Mouse (Mus musculus) liver, embryonic 14.5 days (tissue): ENCODE data around the gene Tab2. TPM values are rescaled to one million over a fixed set of nuclear protein-coding genes. Genes with fewer than 3 reads are reported as not detected.
A peak's percentile ranks its signal among the peaks of the same experiment; 100 is the strongest.

Experiments
- ATAC-seq: fragments of 200-750 bp; cut with Nextera tagmentation; 2 replicates; pipeline ENCODE4 v1.8.0; 2017; ENCODE audit warnings: moderate number of reproducible peaks, mild to moderate bottlenecking, moderate library complexity; ENCODE audit not compliant: insufficient read depth
- DNase-seq, 3 experiments: peaks; one replicate each; pipeline ENCODE4 v3.0.0-alpha.2; 2012 to 2013; ENCODE audit warnings: low read depth in 3 of 3, low spot score in 3 of 3
- H3K27ac ChIP-seq: fragments of 300-500 bp; sonication (generic); 2 replicates; pipeline ENCODE4 v1.5.1; 2014; ENCODE audit warnings: moderate library complexity, mild to moderate bottlenecking, control low read depth, inconsistent platforms
- H3K27me3 ChIP-seq: fragments of 300-500 bp; sonication (generic); 2 replicates; pipeline ENCODE4 v1.6.1; 2014; ENCODE audit warnings: mild to moderate bottlenecking, low read length, moderate library complexity; ENCODE audit not compliant: control insufficient read depth, insufficient read depth
- H3K36me3 ChIP-seq: fragments of 300-500 bp; sonication (generic); replicated peaks from 2 replicates; pipeline ENCODE4 v1.6.1; 2014; ENCODE audit warnings: low read depth; ENCODE audit not compliant: control insufficient read depth, insufficient read depth
- H3K4me1 ChIP-seq, 2 experiments: fragments of 200-500 bp in 1 of 2; fragments of 300-500 bp in 1 of 2; sonication (generic) in 1 of 2; replicated peaks; 2 replicates each; pipeline ENCODE4 v1.6.1; 2012 to 2014; ENCODE audit warnings: antibody characterized with exemption in 1 of 2, inconsistent platforms in 1 of 2, low read length in 1 of 2; ENCODE audit not compliant: control insufficient read depth in 2 of 2, insufficient read depth in 2 of 2
- H3K4me2 ChIP-seq: fragments of 300-500 bp; sonication (generic); 2 replicates; pipeline ENCODE4 v1.6.1; 2014; ENCODE audit warnings: low read depth, mild to moderate bottlenecking, control low read depth, moderate library complexity
- H3K4me3 ChIP-seq, 2 experiments: fragments of 200-500 bp in 1 of 2; fragments of 300-500 bp in 1 of 2; sonication (generic) in 1 of 2; 2 replicates each; pipeline ENCODE4 v1.5.1; 2012 to 2014; ENCODE audit warnings: low read depth in 2 of 2, low read length in 2 of 2, mild to moderate bottlenecking in 2 of 2, control low read depth in 1 of 2, inconsistent platforms in 1 of 2, moderate library complexity in 1 of 2; ENCODE audit not compliant: insufficient read depth in 1 of 2
- H3K9ac ChIP-seq: fragments of 300-500 bp; sonication (generic); replicated peaks from 2 replicates; pipeline ENCODE4 v1.6.1; 2014; ENCODE audit warnings: mild to moderate bottlenecking, control low read depth, moderate library complexity
- H3K9me3 ChIP-seq: fragments of 300-500 bp; sonication (generic); 2 replicates; pipeline ENCODE4 v1.6.1; 2016; ENCODE audit warnings: low read length, mixed read lengths; ENCODE audit not compliant: control insufficient read depth
- CTCF ChIP-seq: IDR thresholded peaks from 2 replicates; pipeline ENCODE4 v1.5.1; 2016; ENCODE audit warnings: antibody characterized with exemption, low read depth, control low read depth
- EP300 ChIP-seq: IDR thresholded peaks from 2 replicates; pipeline ENCODE4 v1.6.1; 2016; ENCODE audit warnings: antibody characterized with exemption, low read depth
- WGBS: fragments of 180-500 bp; shearing (Covaris S2); extraction: QIAGEN DNeasy Blood & Tissue Kit; methylation state at CpG from one replicate; pipeline ENCODE4 v1.1.7; 2014; ENCODE audit not compliant: insufficient replicate concordance; 5-methylcytosine and 5-hydroxymethylcytosine counted together
- polyA plus RNA-seq, 2 experiments: library from polyadenylated mRNA; depleted of rRNA in 1 of 2; stranded (reverse) in 1 of 2; unstranded in 1 of 2; fragments of >200 nt; fragmentation: Nextera tagmentation in 1 of 2; extraction: Ambion mirVana in 1 of 2; gene quantifications; 2 replicates each; pipeline versions ENCODE4 v1.2.1 to v1.2.3; 2012 to 2014

The Tab2 gene
- polyA plus RNA-seq, 2 experiments, result 10.8 to 18.7 TPM

DNA sequence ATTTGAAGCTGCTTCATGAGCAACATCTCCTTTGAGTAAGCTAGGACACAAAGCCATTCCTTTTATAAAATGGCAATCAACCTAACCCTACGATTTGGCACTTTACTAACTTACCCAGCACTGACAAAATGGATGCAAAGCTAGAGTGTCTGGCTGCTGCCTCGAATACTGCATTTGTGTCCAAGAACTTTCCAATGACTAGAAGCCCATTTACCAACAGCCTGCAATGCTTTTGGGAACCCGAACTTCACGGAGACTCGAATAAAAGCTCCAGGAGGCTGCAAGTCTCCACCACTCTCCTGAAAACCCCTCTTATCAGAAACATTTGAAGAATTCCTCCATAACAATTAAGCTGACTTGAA lies 1.4 kb downstream of the Tab2 start:
- H3K4me2 ChIP-seq, result peak overlapping the region; percentile 80
- H3K36me3 ChIP-seq, result no peaks in the 10 kb centered on the region; the same call in 1 of the 2 replicates
- peak overlapping the region; percentile 73; the same call in 1 of the 2 replicates for H3K27ac ChIP-seq
- DNase-seq, result no peak
- peak overlapping the region; percentile 79 for H3K9ac ChIP-seq
- H3K4me1 ChIP-seq, result peaks cover 19 to 32% of the 10 kb centered on the region in 2 experiments
- H3K4me3 ChIP-seq, result peak overlapping the region; percentile 81 to 82
- no peak for TF ChIP-seq CTCF
- no peak for TF ChIP-seq EP300
- no peaks in the 10 kb centered on the region for H3K27me3 ChIP-seq
- no peak for ATAC-seq
- no peaks in the 10 kb centered on the region for H3K9me3 ChIP-seq
- 2% methylated on average over 5 of the region's 5 CpGs for WGBS

DNA sequence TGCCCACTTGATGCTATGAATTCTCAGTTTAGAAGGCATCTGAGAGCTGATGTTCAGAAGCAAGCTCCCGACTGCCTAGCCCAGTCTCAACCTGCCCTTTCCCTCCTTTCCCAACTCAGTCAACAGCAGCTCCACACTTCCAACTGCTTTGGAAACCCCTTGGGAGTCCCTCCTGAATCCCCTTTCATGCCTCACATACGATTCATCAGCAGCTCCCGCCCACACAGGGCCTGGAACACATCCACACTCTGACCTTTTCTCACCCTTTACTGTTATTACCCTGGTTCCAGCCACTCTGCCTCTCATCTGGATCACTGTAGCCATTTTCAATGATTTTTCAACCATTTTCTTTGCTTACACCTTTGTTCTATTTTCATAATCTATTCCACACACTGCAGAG lies 13.0 kb downstream of the Tab2 start:
- H3K4me1 ChIP-seq, result no peaks in the 10 kb centered on the region; a peak in 1 of 4 replicates
- ATAC-seq, result no peak
- no peak for TF ChIP-seq EP300
- TF ChIP-seq CTCF, result no peak
- 79% methylated on average over 3 of the region's 3 CpGs for WGBS
- H3K4me3 ChIP-seq, result no peak overlapping the region
- H3K4me2 ChIP-seq, result no peak overlapping the region
- no peak for DNase-seq
- H3K9ac ChIP-seq, result no peak overlapping the region
- H3K36me3 ChIP-seq, result no peaks in the 10 kb centered on the region; the same call in 1 of the 2 replicates
- H3K27ac ChIP-seq, result no peak overlapping the region
- H3K9me3 ChIP-seq, result no peaks in the 10 kb centered on the region
- no peaks in the 10 kb centered on the region for H3K27me3 ChIP-seq

DNA sequence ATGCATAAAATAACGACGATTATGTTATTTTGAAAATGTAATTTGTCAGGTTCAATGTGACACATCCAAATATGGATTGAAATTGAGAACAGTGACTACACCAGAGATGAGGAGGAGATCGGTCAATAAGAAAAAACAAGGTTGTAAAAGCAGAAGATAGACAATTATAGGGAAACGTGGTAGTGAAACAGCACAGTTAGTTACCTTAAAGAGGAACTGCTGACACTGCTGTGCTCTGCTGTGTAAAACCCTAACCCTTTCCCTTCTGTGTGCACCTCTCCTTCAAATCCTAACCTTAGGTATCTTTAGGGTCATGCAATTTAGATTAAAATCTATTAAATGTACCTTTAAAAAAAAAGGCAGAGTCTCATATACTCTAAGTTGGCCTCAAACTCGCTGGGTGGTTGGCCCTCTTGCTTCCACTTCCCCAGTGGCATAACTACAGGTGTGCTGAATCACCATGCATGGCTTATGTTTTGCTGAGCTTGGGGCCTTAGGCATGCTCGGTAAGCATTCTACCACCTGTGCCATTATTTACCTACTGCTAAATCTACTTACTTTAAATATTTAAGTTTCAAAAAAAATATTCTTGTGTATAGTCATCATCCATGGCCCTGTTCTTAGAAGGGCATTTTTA lies 19.4 kb downstream of the Tab2 start:
- no peak overlapping the region for H3K4me2 ChIP-seq
- H3K27me3 ChIP-seq, result no peaks in the 10 kb centered on the region
- H3K4me1 ChIP-seq, result peaks cover 0 to 3% of the 10 kb centered on the region in 2 experiments; a peak in 2 of 4 replicates
- H3K9ac ChIP-seq, result no peak overlapping the region
- 46% methylated on average over 6 of the region's 6 CpGs for WGBS
- DNase-seq (no peak), ATAC-seq (no peak)
- H3K27ac ChIP-seq, result no peak overlapping the region
- H3K36me3 ChIP-seq, result no peaks in the 10 kb centered on the region
- H3K4me3 ChIP-seq, result no peak overlapping the region
- no peak for TF ChIP-seq CTCF
- TF ChIP-seq EP300, result no peak
- no peaks in the 10 kb centered on the region for H3K9me3 ChIP-seq

DNA sequence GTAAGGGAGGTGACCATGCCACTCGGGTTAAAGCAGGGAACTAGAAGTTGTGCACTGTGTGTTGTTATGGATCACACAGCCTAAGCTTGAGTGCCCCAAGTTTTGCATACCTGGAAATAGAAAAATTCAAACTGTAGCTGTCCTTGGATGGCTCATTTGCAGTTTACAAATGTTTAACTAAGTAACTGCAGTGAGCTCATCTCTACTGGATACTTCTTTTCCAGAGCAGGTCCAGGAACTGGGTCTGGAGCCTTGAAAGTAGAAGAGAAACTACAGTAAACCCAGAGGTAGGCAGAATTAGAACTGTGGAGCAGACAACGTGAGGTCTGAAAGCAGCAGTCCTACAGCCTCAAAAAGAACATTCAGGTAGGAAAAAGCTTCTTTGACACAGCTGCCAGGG lies 23.1 kb downstream of the Tab2 start:
- Histone ChIP-seq H3K27me3 (no peaks in the 10 kb centered on the region), H3K4me2 (no peak overlapping the region), H3K4me1 (peaks cover 0 to 3% of the 10 kb centered on the region in 2 experiments; a peak in 2 of 4 replicates), H3K27ac (no peak overlapping the region), H3K4me3 (no peak overlapping the region), H3K36me3 (no peaks in the 10 kb centered on the region), H3K9ac (no peak overlapping the region), H3K9me3 (no peaks in the 10 kb centered on the region)
- no peak for TF ChIP-seq CTCF
- no peak for TF ChIP-seq EP300
- WGBS, result 67% methylated on average over 2 of the region's 2 CpGs
- no peak for DNase-seq
- no peak for ATAC-seq

DNA sequence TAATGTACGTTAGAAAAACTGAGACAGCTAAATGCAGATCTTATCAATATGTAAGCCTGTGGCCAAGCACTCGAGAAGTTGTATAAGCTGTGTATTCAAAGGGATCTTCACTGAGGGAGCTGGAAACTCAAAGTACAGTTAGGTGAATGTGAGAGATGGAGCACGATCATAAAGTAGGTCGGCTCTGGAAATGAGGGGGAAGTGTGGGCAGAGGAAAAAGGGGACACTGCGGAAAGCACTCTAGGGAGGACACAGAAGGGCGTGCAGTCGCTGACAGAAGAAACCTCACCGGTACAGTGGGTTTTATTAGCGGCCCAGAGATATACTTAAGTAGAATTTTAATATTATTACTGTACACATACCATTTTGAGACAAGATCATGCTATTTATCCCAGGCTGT lies 27.0 kb downstream of the Tab2 start:
- H3K4me2 ChIP-seq, result no peak overlapping the region
- H3K27ac ChIP-seq, result no peak overlapping the region
- no peaks in the 10 kb centered on the region for H3K4me1 ChIP-seq
- no peaks in the 10 kb centered on the region for H3K27me3 ChIP-seq
- no peak for DNase-seq
- H3K4me3 ChIP-seq, result no peak overlapping the region
- no peak for TF ChIP-seq CTCF
- TF ChIP-seq EP300, result no peak
- ATAC-seq, result no peak
- no peaks in the 10 kb centered on the region for H3K9me3 ChIP-seq
- no peaks in the 10 kb centered on the region for H3K36me3 ChIP-seq
- no peak overlapping the region for H3K9ac ChIP-seq
- WGBS, result 60% methylated on average over 9 of the region's 9 CpGs
